Mouse (Mus musculus) CH12.LX (cell line): Measurements from ENCODE around the gene Gpr89. TPM values are rescaled to one million over a fixed set of nuclear protein-coding genes. Genes with fewer than 3 reads are reported as not detected.

Experiments used
- DNase-seq: peaks from one replicate; pipeline ENCODE4 v3.0.0-alpha.2; 2013; ENCODE audit errors: extremely low read depth
- H3K27ac ChIP-seq: 2 replicates; pipeline ENCODE4 v1.5.1; 2012; ENCODE audit warnings: low read depth, mild to moderate bottlenecking, control low read depth, moderate library complexity; ENCODE audit not compliant: insufficient read depth
- H3K27me3 ChIP-seq: replicated peaks from 2 replicates; pipeline ENCODE3; 2012; ENCODE audit warnings: inconsistent platforms
- H3K36me3 ChIP-seq, 2 experiments: replicated peaks in 1 of 2; 2 replicates each; pipeline versions ENCODE3 to v1.6.1; 2012; ENCODE audit warnings: inconsistent platforms in 1 of 2, low read length in 1 of 2, mild to moderate bottlenecking in 1 of 2, mixed read lengths in 1 of 2, moderate library complexity in 1 of 2; ENCODE audit not compliant: control insufficient read depth in 1 of 2, insufficient read depth in 1 of 2
- H3K4me1 ChIP-seq, 2 experiments: 2 replicates each; pipeline ENCODE4 v1.6.1; 2012; ENCODE audit warnings: inconsistent platforms in 1 of 2, moderate library complexity in 1 of 2; ENCODE audit not compliant: insufficient read depth in 2 of 2, control insufficient read depth in 1 of 2
- H3K4me2 ChIP-seq: 2 replicates; pipeline ENCODE4 v1.6.1; 2012; ENCODE audit warnings: low read depth, mild to moderate bottlenecking, control low read depth; ENCODE audit not compliant: poor library complexity, insufficient read depth, severe bottlenecking
- H3K4me3 ChIP-seq, 3 experiments: fragments of 150-350 bp in 1 of 3; sonication (generic) in 1 of 3; replicated peaks in 1 of 3; 2 replicates each; pipeline versions ENCODE3 to v1.5.1; 2011 to 2012; ENCODE audit warnings: low read depth in 2 of 3, low read length in 2 of 3, mild to moderate bottlenecking in 2 of 3, moderate library complexity in 2 of 3, control low read depth in 1 of 3, improper control_type of control experiment in 1 of 3, inconsistent platforms in 1 of 3, mixed read lengths in 1 of 3; ENCODE audit not compliant: poor library complexity in 1 of 3
- H3K79me2 ChIP-seq: replicated peaks from 2 replicates; pipeline ENCODE4 v1.6.1; 2012; ENCODE audit warnings: mild to moderate bottlenecking, moderate library complexity; ENCODE audit not compliant: control insufficient read depth, poor library complexity, insufficient read depth, severe bottlenecking; ENCODE audit errors: extremely low read depth
- H3K9ac ChIP-seq: 2 replicates; pipeline ENCODE4 v1.6.1; 2012; ENCODE audit warnings: low read depth, mild to moderate bottlenecking, control low read depth, moderate library complexity; ENCODE audit not compliant: insufficient read depth
- H3K9me3 ChIP-seq: replicated peaks from 2 replicates; pipeline ENCODE3; 2012; ENCODE audit warnings: low read length, inconsistent platforms, mixed read lengths
- BHLHE40 ChIP-seq: IDR thresholded peaks from 2 replicates; pipeline ENCODE4 v1.6.1; 2011; ENCODE audit warnings: mild to moderate bottlenecking, low read depth, low read length, improper control_type of control experiment
- CHD1 ChIP-seq: IDR thresholded peaks from 2 replicates; pipeline ENCODE4 v1.6.1; 2012; ENCODE audit warnings: low read depth, low read length, improper control_type of control experiment, inconsistent platforms
- CHD2 ChIP-seq: IDR thresholded peaks from 2 replicates; pipeline ENCODE4 v1.6.1; 2011; ENCODE audit warnings: low read length, improper control_type of control experiment
- CTCF ChIP-seq, 2 experiments: IDR thresholded peaks in 1 of 2; conservative IDR thresholded peaks in 1 of 2; 2 replicates each; pipeline ENCODE4 v1.5.1; 2011 to 2012; ENCODE audit warnings: low read depth in 2 of 2, low read length in 2 of 2, improper control_type of control experiment in 1 of 2, inconsistent platforms in 1 of 2, mild to moderate bottlenecking in 1 of 2, moderate library complexity in 1 of 2
- ELF1 ChIP-seq: IDR thresholded peaks from 2 replicates; pipeline ENCODE4 v1.6.1; 2014; ENCODE audit warnings: low read depth, mild to moderate bottlenecking, inconsistent platforms, low read length, improper control_type of control experiment
- GABPA ChIP-seq: IDR thresholded peaks from 2 replicates; pipeline ENCODE4 v1.6.1; 2012; ENCODE audit warnings: low read depth, low read length, improper control_type of control experiment, inconsistent platforms; ENCODE audit not compliant: insufficient replicate concordance
- JUN ChIP-seq: IDR thresholded peaks from 2 replicates; pipeline ENCODE4 v1.6.1; 2011; ENCODE audit warnings: low read depth, mild to moderate bottlenecking, low read length, improper control_type of control experiment, moderate library complexity; ENCODE audit not compliant: insufficient read depth
- JUND ChIP-seq: conservative IDR thresholded peaks from 2 replicates; pipeline ENCODE4 v1.6.1; 2011; ENCODE audit warnings: low read depth, low read length, improper control_type of control experiment
- KAT2A ChIP-seq: IDR thresholded peaks from 2 replicates; pipeline ENCODE4 v1.6.1; 2012; ENCODE audit warnings: low read length, improper control_type of control experiment, inconsistent platforms; ENCODE audit not compliant: insufficient replicate concordance
- MAFK ChIP-seq: IDR thresholded peaks from 2 replicates; pipeline ENCODE4 v1.6.1; 2011; ENCODE audit warnings: low read length, improper control_type of control experiment; ENCODE audit not compliant: insufficient replicate concordance
- MAX ChIP-seq: IDR thresholded peaks from 2 replicates; pipeline ENCODE4 v1.6.1; 2011; ENCODE audit warnings: low read length, improper control_type of control experiment
- NELFE ChIP-seq: IDR thresholded peaks from 2 replicates; pipeline ENCODE4 v1.6.1; 2011; ENCODE audit warnings: low read depth, low read length, improper control_type of control experiment
- PAX5 ChIP-seq: IDR thresholded peaks from 2 replicates; pipeline ENCODE4 v1.6.1; 2012; ENCODE audit warnings: low read length, inconsistent platforms, mixed read lengths
- POLR2AphosphoS2 ChIP-seq: IDR thresholded peaks from 2 replicates; pipeline ENCODE4 v1.6.1; 2011; ENCODE audit warnings: low read depth, low read length, improper control_type of control experiment
- RCOR1 ChIP-seq: conservative IDR thresholded peaks from 2 replicates; pipeline ENCODE4 v1.6.1; 2012; ENCODE audit warnings: low read depth, mild to moderate bottlenecking, inconsistent platforms, low read length, improper control_type of control experiment
- SIN3A ChIP-seq: IDR thresholded peaks from 2 replicates; pipeline ENCODE4 v1.6.1; 2012; ENCODE audit warnings: low read length, improper control_type of control experiment, inconsistent platforms
- TBP ChIP-seq: conservative IDR thresholded peaks from 2 replicates; pipeline ENCODE4 v1.6.1; 2011; ENCODE audit warnings: low read depth, low read length, improper control_type of control experiment
- USF1 ChIP-seq: IDR thresholded peaks from 2 replicates; pipeline ENCODE4 v1.6.1; 2014; ENCODE audit warnings: low read depth, mild to moderate bottlenecking, inconsistent platforms, low read length, improper control_type of control experiment
- USF2 ChIP-seq: conservative IDR thresholded peaks from 2 replicates; pipeline ENCODE4 v1.6.1; 2011; ENCODE audit warnings: low read depth, low read length, improper control_type of control experiment
- ZC3H11A ChIP-seq: IDR thresholded peaks from 2 replicates; pipeline ENCODE4 v1.6.1; 2012; ENCODE audit warnings: low read depth, mild to moderate bottlenecking, inconsistent platforms, low read length, improper control_type of control experiment
- ZNF384 ChIP-seq: IDR thresholded peaks from 2 replicates; pipeline ENCODE4 v1.6.1; 2012; ENCODE audit warnings: low read depth, low read length, improper control_type of control experiment, inconsistent platforms
- dilution Hi-C: fragments of 300-500 bp; cut with MboI; formaldehyde crosslinking; loops from 2 replicates; pipeline ENCODE4 v1.14.3; 2020; ENCODE audit warnings: low sequenced_read_pairs; ENCODE audit not compliant: extremely low pct_unique_long_range_greater_than_20kb, extremely low pct_ligation_motif_present
- in situ Hi-C: fragments of 300-500 bp; cut with MboI; formaldehyde crosslinking; loops from 3 replicates; pipeline ENCODE4 v1.14.3; 2019; ENCODE audit warnings: low sequenced_read_pairs, low pct_ligation_motif_present, low pct_unique_long_range_greater_than_20kb, mixed read lengths
- polyA plus RNA-seq: library from polyadenylated mRNA; unstranded; fragments of >175 nt; gene quantifications from 2 replicates; pipeline ENCODE4 v1.2.1, GENCODE M21; 2012; ENCODE audit warnings: low read depth; ENCODE audit not compliant: insufficient read length
- total RNA-seq, 2 experiments: library from RNA; depleted of rRNA; stranded (reverse); fragments of 300-350 nt in 1 of 2; fragments of >200 nt in 1 of 2; gene quantifications; 2 replicates each; pipeline ENCODE4 v1.2.3; 2012 to 2014

Gpr89 gene
- total and polyA plus RNA-seq, 3 experiments, result 27.9 to 31.3 (median 30.8) TPM

DNA sequence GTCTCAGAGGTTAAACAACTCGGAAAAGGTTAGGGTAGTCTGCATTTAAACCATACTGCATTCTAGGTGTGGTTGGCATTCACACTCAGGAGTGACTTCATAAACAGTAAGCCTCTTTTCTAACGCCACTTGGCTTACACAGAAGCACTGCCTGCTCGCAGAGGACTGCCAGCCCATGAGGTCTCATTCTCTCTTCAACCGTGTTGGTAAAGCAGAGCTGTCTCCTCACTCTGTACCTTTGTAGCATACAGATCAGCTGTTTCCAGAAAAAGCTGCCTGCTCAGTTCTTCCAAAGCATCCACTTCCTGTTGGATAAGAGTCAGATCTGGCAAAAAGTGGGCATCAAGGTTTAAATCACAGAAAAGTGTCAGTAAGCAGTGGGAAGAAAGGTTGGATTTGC lies 24.8 kb downstream of the Gpr89 start:
- TF ChIP-seq CHD2 (no peak), SIN3A (no peak), JUN (no peak), MAFK (no peak)
- in situ Hi-C loops, result no loop called here
- H3K4me1 ChIP-seq, result peaks cover 18 to 36% of the 10 kb centered on the region in 2 experiments

DNA sequence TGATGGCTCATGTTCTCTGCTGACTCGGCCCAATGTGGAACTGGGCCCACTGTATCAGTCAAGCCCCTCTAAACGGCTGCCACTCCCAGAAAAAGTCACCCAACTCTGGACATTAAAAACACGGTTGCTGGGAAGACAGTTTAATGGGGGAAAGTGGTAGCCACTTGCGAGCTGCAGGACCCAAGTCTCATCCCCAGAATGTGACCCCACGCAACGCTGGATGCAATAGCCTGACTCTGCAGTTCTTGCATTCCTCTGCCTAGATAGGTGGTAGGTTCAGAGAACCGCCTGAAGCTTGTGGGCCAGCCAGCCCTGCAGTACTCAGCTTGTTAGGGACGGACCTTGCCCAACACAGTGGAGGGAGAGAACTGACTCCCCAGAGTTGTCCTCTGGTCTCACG lies 25.6 kb downstream of the Gpr89 start:
- Histone ChIP-seq H3K36me3 (peaks cover 31 to 85% of the 10 kb centered on the region in 2 experiments), H3K4me3 (no peak overlapping the region), H3K27ac (no peak overlapping the region), H3K79me2 (no peaks in the 10 kb centered on the region), H3K4me1 (peaks cover 17 to 34% of the 10 kb centered on the region in 2 experiments), H3K9ac (no peak overlapping the region), H3K9me3 (no peaks in the 10 kb centered on the region), H3K27me3 (no peaks in the 10 kb centered on the region), H3K4me2 (no peak overlapping the region)
- dilution Hi-C loops (no loop called here), in situ Hi-C loops (no loop called here)
- TF ChIP-seq CHD2 (no peak), CHD1 (no peak), ELF1 (no peak), SIN3A (no peak), ZC3H11A (no peak), KAT2A (no peak), MAFK (no peak), RCOR1 (no peak), MAX (no peak), JUND (no peak), NELFE (no peak), TBP (no peak), CTCF (conservative IDR thresholded peaks at IDR 0.05 in 1 of 2, IDR thresholded peaks at IDR 0.05 in 1 of 2; ENCODE audit: low read depth in 2 of 2, low read length in 2 of 2) (no peak), ZNF384 (no peak), POLR2AphosphoS2 (no peak), BHLHE40 (no peak), USF2 (no peak), USF1 (no peak), PAX5 (no peak), GABPA (no peak)
- no peak for DNase-seq

More for the DNA sequence above, 24.8 kb downstream of the Gpr89 start:
- DNase-seq, result no peak
- Histone ChIP-seq H3K4me3 (no peak overlapping the region), H3K27me3 (no peaks in the 10 kb centered on the region), H3K9me3 (no peaks in the 10 kb centered on the region), H3K36me3 (peaks cover 24 to 81% of the 10 kb centered on the region in 2 experiments), H3K27ac (no peak overlapping the region), H3K4me2 (no peak overlapping the region), H3K79me2 (no peaks in the 10 kb centered on the region), H3K9ac (no peak overlapping the region)
- dilution Hi-C loops, result no loop called here
